Mouse (Mus musculus): ENCODE data around the gene Phox2b. TPM values are rescaled to one million over a fixed set of nuclear protein-coding genes. Genes with fewer than 3 reads are reported as not detected.

The Phox2b gene
- polyA plus RNA-seq, 1 experiment from 2014 or later = 0.35 TPM

GRCm38 (mm10) chr5:67100564-67101394, 1.7 kb upstream of the Phox2b start:
- ATAC-seq (replicated peaks; ENCODE audit: insufficient number of reproducible peaks, insufficient read depth, low FRiP score, low read depth) = no peak
- H3K27me3 ChIP-seq = peaks cover 92% of the 10 kb centered on the region
- WGBS = 3% methylated on average over 34 of the region's 34 CpGs
- H3K36me3 ChIP-seq = no peaks in the 10 kb centered on the region
- H3K4me3 ChIP-seq = no peak overlapping the region
- H3K27ac ChIP-seq = no peak overlapping the region
- H3K9ac ChIP-seq = no peak overlapping the region
- H3K4me2 ChIP-seq = no peak overlapping the region
- no peaks in the 10 kb centered on the region for H3K9me3 ChIP-seq (replicated peaks)
- peaks cover 8% of the 10 kb centered on the region for H3K4me1 ChIP-seq (replicated peaks)

GRCm38 (mm10) chr5:67099393-67100271, 531 bp upstream of the Phox2b start:
- Histone ChIP-seq H3K9ac (no peak overlapping the region), H3K27ac (no peak overlapping the region), H3K36me3 (no peaks in the 10 kb centered on the region), H3K4me1 (replicated peaks) (peaks cover 12% of the 10 kb centered on the region), H3K4me3 (no peak overlapping the region), H3K9me3 (replicated peaks) (no peaks in the 10 kb centered on the region), H3K4me2 (no peak overlapping the region), H3K27me3 (peaks cover 96% of the 10 kb centered on the region)
- 3% methylated on average over 32 of the region's 32 CpGs for WGBS
- no peak for ATAC-seq (replicated peaks; ENCODE audit: insufficient number of reproducible peaks, insufficient read depth, low FRiP score, low read depth)

DNA sequence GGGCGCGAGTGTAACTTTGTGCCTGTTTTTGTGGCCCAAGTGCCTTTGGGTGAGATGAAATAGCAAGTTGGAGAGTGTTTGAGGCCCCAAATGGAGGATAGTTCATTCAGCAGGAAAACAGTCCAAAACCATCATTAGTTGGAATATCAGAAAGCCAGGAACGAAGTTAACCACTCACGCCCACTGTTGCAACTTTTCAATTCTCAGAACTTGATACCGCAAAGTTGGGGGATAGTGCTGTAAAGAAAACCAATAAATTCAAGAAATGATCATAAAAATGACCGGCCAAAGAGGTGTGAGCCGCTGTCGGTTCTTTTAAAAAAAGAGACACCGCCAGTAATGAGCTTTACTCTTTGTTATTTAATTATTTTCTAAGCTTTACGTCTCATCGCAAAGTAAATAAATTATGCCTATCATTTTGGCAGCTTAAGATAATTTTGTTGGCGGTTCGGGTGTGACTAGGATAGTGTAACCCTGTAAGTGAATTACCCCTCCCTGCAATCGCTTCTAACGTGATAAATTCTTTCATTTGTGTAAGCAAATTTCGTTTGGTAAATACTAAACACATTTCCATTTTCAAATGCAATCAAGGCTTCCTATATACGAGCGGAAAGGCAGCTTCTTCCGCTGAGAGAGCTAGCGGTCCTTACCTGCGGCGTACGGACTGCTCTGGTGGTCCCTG, 909 bp downstream of the Phox2b start:
- ATAC-seq (replicated peaks; ENCODE audit: insufficient number of reproducible peaks, insufficient read depth, low FRiP score, low read depth) = no peak
- Histone ChIP-seq H3K36me3 (no peaks in the 10 kb centered on the region), H3K4me1 (replicated peaks) (peaks cover 12% of the 10 kb centered on the region), H3K9me3 (replicated peaks) (no peaks in the 10 kb centered on the region), H3K27me3 (peaks cover 95% of the 10 kb centered on the region), H3K4me2 (no peak overlapping the region), H3K4me3 (no peak overlapping the region), H3K27ac (no peak overlapping the region), H3K9ac (no peak overlapping the region)
- 4% methylated on average over 23 of the region's 23 CpGs for WGBS

DNA sequence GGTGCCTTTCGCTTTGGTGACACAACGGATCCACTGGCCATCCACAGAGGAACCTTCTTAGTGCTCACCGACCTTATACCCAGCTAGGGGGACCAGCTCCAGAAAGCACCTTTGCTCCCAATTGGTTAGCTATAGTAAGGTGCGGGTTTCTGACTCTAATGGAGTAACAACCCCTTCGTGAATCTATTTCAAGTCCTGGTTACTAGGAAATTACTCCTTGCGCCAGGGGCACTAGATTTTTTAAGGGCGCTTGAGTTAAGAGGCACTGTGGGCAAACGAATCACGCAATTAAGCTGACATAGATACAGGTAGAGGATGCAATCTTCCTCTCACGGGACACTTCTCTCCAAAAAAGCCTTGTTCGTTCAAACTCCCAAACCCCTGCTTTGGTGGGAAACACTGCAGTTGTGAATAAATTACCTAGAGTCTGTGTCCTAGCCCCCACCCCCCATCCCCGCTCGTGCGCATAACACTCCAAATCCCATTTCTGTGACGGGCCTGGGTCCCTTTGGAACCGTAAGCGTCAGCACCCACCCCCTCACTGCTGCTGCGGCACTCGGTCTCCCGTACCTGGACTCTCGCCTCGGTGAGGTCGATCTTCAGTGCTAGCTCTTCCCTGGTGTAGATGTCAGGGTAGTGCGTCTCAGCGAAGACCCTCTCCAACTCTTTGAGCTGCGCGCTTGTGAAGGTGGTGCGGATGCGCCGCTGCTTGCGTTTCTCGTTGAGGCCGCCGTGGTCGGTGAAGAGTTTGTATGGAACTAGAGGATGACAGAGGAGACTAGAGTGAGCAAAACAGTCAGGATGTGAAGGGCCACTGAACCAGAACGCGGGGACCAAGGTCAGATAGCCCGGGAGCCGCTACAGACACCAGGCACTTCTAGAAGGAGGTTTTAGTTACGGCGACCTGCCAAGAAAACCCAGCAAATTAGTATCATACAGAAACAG, 1.7 kb downstream of the Phox2b start:
- no peaks in the 10 kb centered on the region for H3K9me3 ChIP-seq (replicated peaks)
- H3K4me3 ChIP-seq = no peak overlapping the region
- H3K9ac ChIP-seq = no peak overlapping the region
- H3K4me1 ChIP-seq (replicated peaks) = peaks cover 12% of the 10 kb centered on the region
- WGBS = 2% methylated on average over 41 of the region's 41 CpGs
- H3K36me3 ChIP-seq = no peaks in the 10 kb centered on the region
- H3K27me3 ChIP-seq = peaks cover 95% of the 10 kb centered on the region
- H3K27ac ChIP-seq = no peak overlapping the region
- no peak overlapping the region for H3K4me2 ChIP-seq
- ATAC-seq (replicated peaks; ENCODE audit: insufficient number of reproducible peaks, insufficient read depth, low FRiP score, low read depth) = no peak

- no peaks in the 10 kb centered on the region for H3K36me3 ChIP-seq
- no peak for ATAC-seq (replicated peaks; ENCODE audit: insufficient number of reproducible peaks, insufficient read depth, low FRiP score, low read depth)
- 2% methylated on average over 28 of the region's 28 CpGs for WGBS
- H3K27me3 ChIP-seq = peaks cover 95% of the 10 kb centered on the region
- H3K27ac ChIP-seq = no peak overlapping the region
- no peak overlapping the region for H3K9ac ChIP-seq
- H3K9me3 ChIP-seq (replicated peaks) = no peaks in the 10 kb centered on the region
- peak overlapping the region; percentile 39 for H3K4me3 ChIP-seq
- H3K4me2 ChIP-seq = peak overlapping the region; percentile 60
- H3K4me1 ChIP-seq (replicated peaks) = peaks cover 12% of the 10 kb centered on the region
Measured at GRCm38 (mm10) chr5:67096378-67096771, 2.7 kb downstream of the Phox2b start.

- H3K27ac ChIP-seq = no peak overlapping the region
- H3K4me2 ChIP-seq = peak overlapping the region; percentile 60
- peaks cover 95% of the 10 kb centered on the region for H3K27me3 ChIP-seq
- H3K9ac ChIP-seq = no peak overlapping the region
- no peaks in the 10 kb centered on the region for H3K9me3 ChIP-seq (replicated peaks)
- WGBS = 2% methylated on average over 47 of the region's 47 CpGs
- H3K36me3 ChIP-seq = no peaks in the 10 kb centered on the region
- peaks cover 12% of the 10 kb centered on the region for H3K4me1 ChIP-seq (replicated peaks)
- peak overlapping the region; percentile 39 for H3K4me3 ChIP-seq
- ATAC-seq (replicated peaks; ENCODE audit: insufficient number of reproducible peaks, insufficient read depth, low FRiP score, low read depth) = no peak
Measured at GRCm38 (mm10) chr5:67095651-67096377, 3.3 kb downstream of the Phox2b start.

- no peak overlapping the region for H3K9ac ChIP-seq
- no peak overlapping the region for H3K4me2 ChIP-seq
- H3K4me3 ChIP-seq = no peak overlapping the region
- H3K9me3 ChIP-seq (replicated peaks) = no peaks in the 10 kb centered on the region
- no peaks in the 10 kb centered on the region for H3K36me3 ChIP-seq
- H3K27ac ChIP-seq = no peak overlapping the region
- peaks cover 12% of the 10 kb centered on the region for H3K4me1 ChIP-seq (replicated peaks)
- ATAC-seq (replicated peaks; ENCODE audit: insufficient number of reproducible peaks, insufficient read depth, low FRiP score, low read depth) = no peak
- peaks cover 96% of the 10 kb centered on the region for H3K27me3 ChIP-seq
- WGBS = 3% methylated on average over 15 of the region's 15 CpGs
Measured at GRCm38 (mm10) chr5:67095153-67095552, 3.9 kb downstream of the Phox2b start.

GRCm38 (mm10) chr5:67093991-67094390, 5.1 kb downstream of the Phox2b start:
- 18% methylated on average over 2 of the region's 2 CpGs for WGBS

GRCm38 (mm10) chr5:67091766-67092165, 7.3 kb downstream of the Phox2b start:
- peaks cover 12% of the 10 kb centered on the region for H3K4me1 ChIP-seq (replicated peaks)
- H3K9ac ChIP-seq = no peak overlapping the region
- ATAC-seq (replicated peaks; ENCODE audit: insufficient number of reproducible peaks, insufficient read depth, low FRiP score, low read depth) = no peak
- no peaks in the 10 kb centered on the region for H3K9me3 ChIP-seq (replicated peaks)
- no peak overlapping the region for H3K4me2 ChIP-seq
- H3K36me3 ChIP-seq = no peaks in the 10 kb centered on the region
- peaks cover 78% of the 10 kb centered on the region for H3K27me3 ChIP-seq
- WGBS = 12% methylated on average over 4 of the region's 4 CpGs
- no peak overlapping the region for H3K27ac ChIP-seq
- no peak overlapping the region for H3K4me3 ChIP-seq

More at GRCm38 (mm10) chr5:67093991-67094390, 5.1 kb downstream of the Phox2b start:
- H3K4me2 ChIP-seq = no peak overlapping the region
- no peaks in the 10 kb centered on the region for H3K9me3 ChIP-seq (replicated peaks)
- no peak overlapping the region for H3K9ac ChIP-seq
- H3K4me1 ChIP-seq (replicated peaks) = peaks cover 12% of the 10 kb centered on the region
- no peak overlapping the region for H3K4me3 ChIP-seq
- peaks cover 91% of the 10 kb centered on the region for H3K27me3 ChIP-seq
- no peak for ATAC-seq (replicated peaks; ENCODE audit: insufficient number of reproducible peaks, insufficient read depth, low FRiP score, low read depth)
- no peak overlapping the region for H3K27ac ChIP-seq
- H3K36me3 ChIP-seq = no peaks in the 10 kb centered on the region

- Histone ChIP-seq H3K4me2 (no peak overlapping the region), H3K9me3 (replicated peaks) (no peaks in the 10 kb centered on the region), H3K4me1 (replicated peaks) (peaks cover 4% of the 10 kb centered on the region), H3K27ac (no peak overlapping the region), H3K9ac (no peak overlapping the region), H3K27me3 (peaks cover 71% of the 10 kb centered on the region), H3K4me3 (no peak overlapping the region), H3K36me3 (no peaks in the 10 kb centered on the region)
- WGBS = 47% methylated on average over 5 of the region's 5 CpGs
- ATAC-seq (replicated peaks; ENCODE audit: insufficient number of reproducible peaks, insufficient read depth, low FRiP score, low read depth) = no peak
Measured at GRCm38 (mm10) chr5:67090856-67091255, 8.2 kb downstream of the Phox2b start.

Measured in heart, embryonic 15.5 days (tissue).